Mouse (Mus musculus) heart, postnatal 14 days (tissue): Measurements from ENCODE around the gene Bmt2. TPM values are rescaled to one million over a fixed set of nuclear protein-coding genes. Genes with fewer than 3 reads are reported as not detected.

Experiments used
- DNase-seq, 2 experiments: peaks; one replicate each; pipeline ENCODE4 v3.0.0; 2021 to 2022
- intact Hi-C: fragments of 180-260 bp; cut with DNase I; formaldehyde crosslinking; loops from one replicate; pipeline ENCODE4 v1.15.1; 2025
- total RNA-seq, 2 experiments: library from RNA; stranded (reverse); gene quantifications; 2 replicates each; pipeline ENCODE4 v1.2.3; 2021

Bmt2 gene
- total RNA-seq, 2 experiments from 2014 or later, result 10.3 to 12.0 TPM

DNA sequence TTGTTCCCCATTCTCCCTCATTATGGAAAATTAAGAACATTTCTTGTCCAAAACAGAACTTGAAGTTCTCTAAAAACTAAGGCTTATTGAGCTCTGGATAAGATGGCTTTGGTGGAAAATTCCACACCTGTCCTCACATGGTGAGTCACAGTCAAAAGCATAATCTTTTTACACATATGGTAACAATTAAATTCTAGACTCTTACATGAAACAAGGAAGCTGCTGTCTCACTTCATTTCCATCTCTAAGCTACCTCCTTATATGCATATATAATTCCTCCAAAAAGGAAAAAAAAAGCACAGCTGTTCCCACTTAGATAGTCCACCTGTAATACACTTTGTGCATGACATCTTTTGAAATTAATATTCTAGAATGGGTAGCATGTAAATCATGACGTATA, 45.2 kb downstream of the Bmt2 start:
- no peak for DNase-seq
- intact Hi-C loops, result no loop called here

DNA sequence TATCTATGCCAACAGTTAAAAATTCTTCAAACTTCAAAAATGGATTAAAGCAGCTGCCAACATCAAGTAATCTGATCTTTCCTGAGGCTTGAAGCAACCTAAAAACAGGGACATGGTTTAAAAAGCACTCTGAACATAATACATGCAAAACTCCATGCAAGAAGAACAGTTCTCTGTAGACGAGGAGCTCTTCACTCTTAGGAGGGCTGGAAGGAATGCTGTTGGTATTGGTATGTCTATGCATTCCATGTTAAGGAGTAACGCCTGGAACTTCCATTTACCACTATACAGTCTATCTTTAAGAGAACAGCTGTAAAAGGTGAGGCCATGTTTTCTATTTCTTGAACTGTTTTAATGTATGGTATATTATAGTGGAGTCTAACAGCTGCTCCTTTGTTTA, 47.2 kb downstream of the Bmt2 start:
- no peak for DNase-seq
- intact Hi-C loops, result no loop called here

DNA sequence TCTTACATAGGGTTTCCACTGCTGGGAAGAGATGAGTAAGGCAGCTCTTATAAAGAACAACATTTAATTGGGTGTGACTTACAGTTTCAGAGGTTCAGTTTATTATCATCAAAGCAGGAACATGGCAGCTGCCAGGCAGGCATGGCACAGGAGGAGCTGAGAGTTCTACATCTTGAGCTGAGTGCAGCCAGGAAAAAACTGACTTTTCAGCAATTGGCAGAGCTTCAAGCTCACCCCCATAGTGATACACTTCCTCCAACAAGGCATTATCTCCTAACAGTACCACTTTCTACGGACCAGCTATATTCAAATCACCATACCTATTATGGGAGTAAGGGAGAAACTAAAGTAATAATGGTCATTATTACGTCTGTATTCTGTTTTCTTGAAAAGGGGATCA, 58.1 kb downstream of the Bmt2 start:
- intact Hi-C loops, result no loop called here
- no peak for DNase-seq

DNA sequence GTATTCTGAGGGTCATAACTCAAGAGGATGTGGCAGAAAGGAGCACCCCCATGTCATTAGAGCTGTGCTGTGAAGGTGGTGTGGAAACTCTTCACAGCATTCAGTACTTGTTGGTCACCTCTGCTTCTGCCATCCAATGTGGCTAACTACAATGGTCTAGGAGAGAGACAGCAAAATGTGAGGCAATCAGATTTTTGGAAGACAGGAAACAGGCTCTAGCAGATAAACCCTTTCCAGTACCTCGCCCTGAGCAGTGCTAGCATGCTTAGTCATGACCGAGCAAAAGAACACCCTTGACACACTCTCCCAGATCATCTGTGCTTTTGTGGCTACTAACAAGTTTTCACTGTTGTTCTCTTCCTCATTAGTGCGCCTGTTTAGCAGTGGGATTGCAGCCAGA, 60.7 kb downstream of the Bmt2 start:
- no peak for DNase-seq
- intact Hi-C loops, result no loop called here

DNA sequence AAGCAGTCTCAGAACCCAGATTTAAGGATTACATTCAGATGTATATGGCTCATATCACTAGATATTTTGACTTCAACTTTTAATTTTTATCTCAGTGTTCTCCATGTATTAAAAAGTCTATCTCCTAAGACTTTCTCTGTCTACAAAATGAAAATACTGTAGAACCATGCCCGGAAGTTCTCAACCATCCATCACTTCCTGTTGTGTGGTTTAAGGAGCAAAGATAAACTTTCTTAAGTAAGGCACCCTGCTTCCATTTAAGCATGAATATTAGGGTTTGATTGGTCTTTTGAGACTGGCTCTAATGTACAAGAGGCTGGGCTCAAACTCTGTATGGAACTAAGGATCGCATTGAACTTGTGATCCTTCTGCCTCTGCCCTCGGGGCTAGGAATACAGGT, 63.2 kb downstream of the Bmt2 start:
- intact Hi-C loops, result no loop called here
- no peak for DNase-seq

DNA sequence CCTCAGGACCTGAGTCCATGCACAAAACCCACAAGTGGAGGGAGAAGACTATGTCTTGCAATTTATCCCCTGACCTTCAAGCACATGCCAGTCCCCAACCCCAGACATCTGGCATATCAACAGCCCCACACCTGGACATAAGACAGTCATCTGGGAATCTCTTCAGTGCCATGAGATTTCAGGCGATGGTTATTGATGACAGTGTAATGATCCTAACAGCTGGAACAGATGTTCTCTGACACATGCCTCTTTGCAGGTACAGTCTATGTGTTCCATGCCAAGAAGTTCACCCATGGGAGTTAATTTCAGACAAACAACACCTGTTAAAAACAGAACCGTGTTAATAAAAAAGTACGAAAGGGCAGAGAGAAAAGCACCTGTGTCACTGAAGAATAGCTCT, 64.1 kb downstream of the Bmt2 start:
- intact Hi-C loops, result no loop called here
- DNase-seq, result no peak

DNA sequence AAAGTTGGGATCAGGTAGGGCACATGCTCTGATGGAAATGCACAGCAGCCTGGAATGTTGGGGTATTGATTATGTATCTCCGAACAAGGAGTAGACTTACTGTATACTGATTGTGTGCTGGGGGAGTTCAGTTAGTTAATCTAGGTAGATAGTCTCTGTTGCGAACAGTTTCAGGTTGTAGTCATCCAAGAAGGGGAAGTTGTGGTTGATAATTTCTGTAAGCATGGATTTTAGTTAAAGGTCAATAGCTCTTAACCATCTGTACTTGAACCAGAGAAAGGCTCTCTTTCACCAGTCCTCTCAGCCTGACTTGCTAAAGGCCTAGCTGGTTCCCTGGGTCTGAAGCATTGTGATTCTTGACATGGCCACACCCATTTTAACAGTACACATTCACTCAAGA, 66.9 kb downstream of the Bmt2 start:
- intact Hi-C loops, result no loop called here
- no peak for DNase-seq

DNA sequence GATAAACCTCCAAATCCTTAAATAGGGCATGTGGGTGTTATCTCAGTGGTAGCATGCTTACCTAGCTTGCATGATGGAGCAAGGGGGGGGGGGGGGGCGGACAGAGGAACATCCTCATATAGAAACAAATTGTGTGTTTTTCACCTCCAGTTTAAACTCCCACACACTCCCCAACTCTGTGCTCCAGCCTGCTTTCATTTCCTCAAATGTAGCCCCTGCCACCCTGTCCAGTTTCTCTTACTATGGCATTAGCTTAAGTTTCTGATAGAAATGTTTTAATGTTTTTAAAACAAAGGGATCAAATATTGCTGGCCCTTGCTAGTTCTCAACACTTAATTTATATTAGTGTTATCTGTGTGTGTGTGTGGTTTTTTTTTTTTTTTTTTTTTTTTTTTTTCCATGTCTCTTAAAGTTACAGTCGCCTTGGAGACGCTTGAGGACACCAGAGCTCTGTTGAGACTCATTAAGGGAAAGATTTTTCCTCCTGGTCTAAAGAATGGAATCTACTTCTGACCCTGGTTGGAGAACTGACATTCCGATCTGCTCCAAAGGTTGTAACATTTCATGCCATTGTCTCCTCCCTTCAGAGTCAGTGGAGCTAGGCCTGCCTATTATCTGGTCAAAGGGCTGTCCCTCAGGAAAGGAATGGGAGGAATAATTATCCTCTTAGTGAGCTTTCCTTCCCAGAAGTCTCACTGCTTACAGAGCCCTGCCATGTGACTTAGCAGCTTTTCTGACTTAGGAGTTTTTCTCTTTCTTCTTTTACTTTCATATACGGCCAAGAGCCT, 68.2 kb downstream of the Bmt2 start:
- intact Hi-C loops, result loop anchor here (5.0 kb wide), 1 partner anchor 263 kb away; the partner anchor contains the start of gene 2610001J05Rik
- DNase-seq, result no peak

DNA sequence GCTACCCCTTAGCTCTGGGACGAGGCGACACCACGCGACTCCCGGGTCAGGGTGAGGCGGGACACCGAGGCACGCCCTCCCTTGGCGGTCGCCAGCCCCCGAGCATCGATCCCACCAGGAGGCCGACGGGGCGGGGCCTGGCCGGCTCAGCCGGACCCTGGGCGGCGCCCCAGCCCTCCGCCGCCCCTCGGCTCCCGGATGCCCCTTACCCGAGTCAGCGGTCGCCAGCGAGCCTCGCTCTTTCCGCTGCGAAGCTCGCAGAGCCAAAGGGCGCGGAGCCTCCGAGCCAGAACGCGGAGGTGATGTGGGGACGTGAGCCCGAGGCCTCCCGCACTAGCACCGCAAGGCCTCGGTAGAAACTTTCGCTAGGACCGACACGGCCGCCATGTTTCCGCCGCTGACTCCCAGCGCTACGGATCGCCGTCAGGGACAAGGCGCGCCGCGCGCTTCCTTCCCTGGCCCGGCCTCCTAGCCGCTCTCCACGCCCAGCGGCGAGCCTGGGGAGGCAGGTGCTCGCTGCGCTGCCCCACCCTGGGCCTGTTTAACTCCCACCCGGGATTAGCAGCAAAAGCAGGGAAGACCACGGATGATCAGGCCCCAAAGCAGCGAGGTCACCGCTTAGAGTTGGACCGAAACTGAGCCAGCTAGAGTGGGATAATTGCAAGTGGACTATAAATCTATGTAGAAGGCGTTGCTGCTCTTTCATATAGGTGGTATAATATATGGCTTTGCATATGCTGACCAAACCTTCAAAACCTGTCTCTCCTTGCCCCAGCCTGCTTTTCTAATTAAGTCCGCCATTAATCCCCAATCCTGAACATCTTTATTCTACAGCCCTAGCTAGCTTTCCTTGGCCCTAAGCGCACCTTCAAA, 69.9 kb downstream of the Bmt2 start, which contains the start of gene Tmem168:
Gene Tmem168, minus strand, starts transcription at position 480 of the 873 bp plus-strand sequence.
- intact Hi-C loops, result loop anchor here (2.0 to 5.0 kb wide), 2 partner anchors 71 to 264 kb away; partner anchors contain the start of gene 2610001J05Rik
- DNase-seq, result peak; percentile 94 to 96

DNA sequence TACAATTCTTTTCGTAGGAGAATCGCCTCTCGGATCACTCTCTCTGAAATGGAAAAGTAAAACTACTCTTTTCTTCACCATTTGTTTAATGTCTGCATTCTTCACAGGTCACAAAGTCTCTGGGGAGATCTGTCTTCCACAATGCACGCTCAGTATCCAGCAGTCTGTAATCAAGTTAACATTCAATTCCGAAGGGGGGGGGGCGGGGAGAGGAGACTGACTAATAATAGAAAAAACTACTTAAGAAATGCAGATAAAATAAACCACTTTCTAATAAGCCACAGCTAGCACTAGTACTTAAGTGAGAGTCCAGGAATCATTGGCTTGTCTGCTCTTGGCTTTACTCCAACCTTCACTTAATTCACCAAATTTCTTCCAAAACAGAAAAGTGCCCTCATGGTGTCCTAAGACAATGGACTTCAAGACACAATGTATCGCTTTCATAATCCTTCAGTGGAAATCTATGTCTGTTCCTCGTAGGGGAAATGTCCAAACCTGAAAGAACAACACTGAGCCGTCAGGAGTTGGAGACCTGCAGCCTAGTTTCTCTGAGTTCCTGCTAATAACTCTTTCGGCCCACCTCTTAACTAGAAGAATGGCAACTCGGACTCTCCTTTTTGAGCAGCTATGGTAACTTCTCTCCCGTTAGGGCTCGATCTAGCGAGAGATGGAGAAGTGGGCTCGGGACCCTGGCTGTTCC, 70.7 kb downstream of the Bmt2 start:
- DNase-seq, result no peak
- intact Hi-C loops, result loop anchor here (2.0 to 5.0 kb wide), 2 partner anchors 72 to 265 kb away; partner anchors contain the start of gene 2610001J05Rik

DNA sequence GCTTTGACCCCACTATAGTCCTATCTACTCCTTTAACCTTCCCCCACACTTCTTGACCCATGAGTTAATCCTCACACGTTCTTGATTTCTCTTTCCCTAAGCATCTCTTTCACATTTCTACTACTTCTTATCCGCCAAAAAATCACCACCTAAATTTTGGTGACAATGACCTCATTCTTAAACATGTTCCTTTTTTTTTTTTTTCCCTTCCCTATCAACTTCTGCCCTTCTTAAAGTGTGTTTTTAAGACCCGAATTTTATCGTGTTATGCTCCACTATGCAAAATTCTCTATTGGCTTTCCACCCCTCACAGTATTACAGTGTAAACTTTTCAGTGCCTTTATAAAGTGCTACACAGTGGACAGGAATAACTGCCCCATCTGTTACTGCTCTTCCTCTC, 71.4 kb downstream of the Bmt2 start:
- intact Hi-C loops, result loop anchor here (2.0 to 5.0 kb wide), 2 partner anchors 72 to 266 kb away; partner anchors contain the start of gene 2610001J05Rik
- no peak for DNase-seq

DNA sequence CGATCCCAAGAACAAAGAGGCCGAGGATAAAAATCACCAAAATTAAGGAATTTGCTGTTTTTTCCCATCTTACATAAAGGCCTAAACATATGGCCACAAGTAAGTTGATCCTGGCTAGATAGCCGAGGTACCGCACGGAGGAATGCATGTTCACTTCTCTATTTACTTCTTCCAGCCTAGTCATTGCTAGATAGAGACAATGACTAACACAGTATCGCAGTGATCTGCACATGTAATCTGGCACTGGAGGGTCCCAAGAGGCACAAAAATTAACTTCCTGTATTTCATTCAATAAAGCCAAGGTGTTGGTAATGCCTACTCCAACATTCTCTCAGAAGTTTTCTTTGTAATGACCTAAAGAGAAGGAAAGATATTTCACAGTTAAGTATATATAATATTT, 74.6 kb downstream of the Bmt2 start:
- intact Hi-C loops, result no loop called here
- no peak for DNase-seq

DNA sequence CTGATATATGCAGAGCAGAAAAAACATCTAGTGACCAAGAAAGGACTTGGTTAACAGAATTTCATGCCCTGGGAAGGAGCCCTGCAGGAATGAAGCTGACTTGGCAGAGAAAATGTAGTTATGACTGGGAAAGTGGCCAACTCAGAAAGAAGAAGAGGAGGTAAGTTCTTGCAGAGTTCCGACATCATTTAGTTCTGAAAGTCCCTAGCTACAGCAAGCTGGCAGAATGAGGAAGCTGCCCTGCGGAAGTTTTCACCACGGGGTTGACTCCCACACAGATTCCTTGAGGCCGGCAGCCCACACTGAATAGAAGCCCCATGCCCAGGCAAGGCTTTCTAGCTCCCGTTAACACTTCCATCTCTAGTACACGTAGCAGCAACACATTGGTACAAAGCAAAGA, 76.2 kb downstream of the Bmt2 start:
- intact Hi-C loops, result no loop called here
- peak; percentile 15 to 27 for DNase-seq

DNA sequence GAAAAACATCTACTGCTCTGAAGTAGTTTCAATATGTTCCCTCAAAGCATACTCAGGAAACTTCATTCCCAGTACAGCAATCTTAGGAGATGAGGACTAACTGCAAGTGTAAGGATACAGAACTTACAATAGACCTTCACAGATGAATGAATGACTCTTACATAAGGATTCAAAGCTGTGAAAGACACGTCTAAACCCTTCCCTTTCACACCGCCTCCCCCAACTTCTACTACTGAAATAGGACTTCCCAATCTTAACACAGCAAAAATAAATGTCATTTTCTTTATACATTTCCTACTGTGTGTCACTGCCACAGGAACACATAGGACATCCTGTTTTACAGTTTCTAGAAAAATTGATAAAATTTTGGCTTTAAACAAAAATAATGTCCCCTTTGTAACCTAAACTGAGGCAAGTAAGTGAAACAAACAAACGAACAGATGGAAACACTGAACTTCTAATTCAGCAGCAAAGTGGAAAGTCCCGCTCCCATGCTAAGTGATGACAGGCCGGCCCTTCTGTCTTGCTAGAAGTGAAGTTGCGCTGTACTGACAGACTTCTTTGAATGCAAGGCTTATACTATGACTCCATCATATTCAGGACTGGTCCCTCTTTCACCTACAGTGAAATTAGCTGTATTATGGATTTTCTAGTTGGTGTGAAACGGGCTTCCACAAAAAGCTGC, 79.4 kb downstream of the Bmt2 start:
- no peak for DNase-seq
- intact Hi-C loops, result no loop called here

DNA sequence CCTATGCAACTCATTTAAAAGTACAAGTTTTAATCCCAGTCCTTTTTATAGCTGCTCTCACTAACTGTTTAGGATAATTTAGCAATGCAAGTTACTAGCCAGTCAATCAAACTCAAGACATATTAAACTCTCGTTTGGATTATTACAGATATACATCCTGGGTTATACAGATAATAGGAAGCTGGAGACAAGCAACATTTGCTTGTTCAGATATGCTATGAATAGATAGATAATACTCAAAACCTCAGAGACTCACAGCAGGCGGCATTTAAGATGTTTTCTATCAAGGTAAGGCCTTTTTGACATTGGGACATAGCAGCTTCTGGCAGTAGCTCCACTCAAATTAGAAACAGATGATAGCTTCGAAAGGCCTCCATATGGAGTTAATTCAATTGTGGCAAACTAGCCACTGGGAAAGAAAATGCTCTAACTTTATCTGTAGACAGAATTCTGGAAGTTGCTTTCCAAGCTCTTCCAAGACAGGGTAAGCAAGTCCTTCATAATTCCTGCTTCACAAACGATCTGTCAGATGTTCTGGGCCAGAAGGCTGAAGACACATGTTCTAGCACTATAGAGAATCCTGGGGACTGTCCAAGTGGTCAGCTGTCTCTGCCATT, 84.9 kb downstream of the Bmt2 start:
- no peak for DNase-seq
- intact Hi-C loops, result no loop called here

DNA sequence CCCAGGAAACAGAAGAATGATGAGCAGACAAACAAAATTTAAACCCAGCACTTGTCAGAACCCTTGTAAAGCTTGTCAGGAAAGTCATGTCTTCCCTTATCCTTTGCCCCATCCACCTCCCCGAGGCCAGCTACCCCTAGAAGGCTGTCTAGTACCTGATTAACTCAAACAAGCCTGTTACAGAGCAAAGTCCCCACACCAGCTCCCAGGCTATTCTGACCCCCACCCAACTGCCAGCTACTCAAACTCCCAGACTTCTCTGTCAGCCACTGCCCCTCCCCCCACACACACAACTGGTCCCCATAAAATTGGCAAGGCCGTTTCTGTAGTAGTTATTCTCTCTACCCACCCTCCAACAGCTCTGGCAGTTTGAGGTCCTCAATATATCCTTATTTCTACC, 91.2 kb downstream of the Bmt2 start:
- intact Hi-C loops, result loop anchor here (10.0 kb wide), 1 partner anchor 512 kb away; no protein-coding TSS in a partner anchor
- DNase-seq, result no peak

DNA sequence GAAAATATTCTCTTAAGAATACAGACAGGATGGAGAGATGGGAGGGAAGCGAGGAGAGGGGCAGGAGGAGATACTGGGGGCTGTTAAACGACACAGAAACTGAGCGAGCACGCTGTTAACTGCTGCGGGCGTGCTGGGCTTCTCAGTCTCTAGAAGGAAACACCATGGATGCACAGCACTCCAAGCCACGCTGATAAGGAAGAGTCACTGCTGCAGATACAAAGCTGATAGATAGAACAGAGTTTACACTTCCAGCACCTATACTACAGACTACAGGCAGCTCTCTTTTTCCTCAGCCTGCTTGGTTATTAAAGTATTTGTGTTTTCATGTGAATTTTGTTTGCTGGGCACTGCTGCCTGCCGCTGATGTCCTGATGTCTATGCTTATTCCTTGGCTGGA, 91.6 kb downstream of the Bmt2 start:
- DNase-seq, result no peak
- intact Hi-C loops, result loop anchor here (10.0 kb wide), 1 partner anchor 511 kb away; no protein-coding TSS in a partner anchor

DNA sequence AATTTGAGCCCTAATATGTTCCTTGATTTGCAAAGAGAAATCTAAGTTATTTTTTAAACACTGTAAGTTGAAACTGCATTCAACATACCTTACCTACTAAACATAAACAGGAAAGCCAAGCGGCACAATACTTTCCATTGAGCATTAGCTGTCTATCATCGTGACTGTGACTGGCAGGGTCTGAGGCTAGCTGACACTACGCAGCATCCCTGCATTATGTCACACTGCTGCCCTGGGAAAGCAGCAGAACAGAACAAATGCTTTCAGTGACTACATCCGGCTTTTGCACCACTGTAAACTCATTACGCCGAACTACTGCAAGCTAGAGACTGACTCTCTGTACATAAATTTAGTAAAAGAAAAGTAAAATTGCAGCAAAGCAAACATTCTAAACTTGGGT, 93.0 kb downstream of the Bmt2 start:
- intact Hi-C loops, result loop anchor here (10.0 kb wide), 1 partner anchor 510 kb away; no protein-coding TSS in a partner anchor
- DNase-seq, result no peak

DNA sequence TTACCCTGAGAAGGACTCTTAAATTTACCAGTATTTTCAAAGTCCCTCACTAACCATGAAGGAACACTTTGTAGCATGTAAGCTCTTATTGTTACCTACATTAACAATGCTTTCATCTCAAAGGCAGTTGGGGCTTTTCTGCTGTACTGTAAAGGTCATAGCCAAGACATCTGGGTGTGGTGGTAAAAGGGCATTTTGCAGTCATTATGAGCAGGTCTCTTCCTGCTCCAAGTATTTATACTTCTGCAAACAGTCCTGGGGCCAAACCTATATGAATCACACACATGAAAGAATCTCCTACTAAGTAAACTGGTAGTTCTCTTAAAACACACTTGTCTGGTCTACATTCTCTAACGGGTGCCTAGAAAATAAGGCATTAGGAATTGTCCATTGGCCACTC, 95.7 kb downstream of the Bmt2 start:
- no peak for DNase-seq

More for the DNA sequence above, 95.7 kb downstream of the Bmt2 start:
- intact Hi-C loops, result loop anchor here (10.0 kb wide), 1 partner anchor 507 kb away; no protein-coding TSS in a partner anchor
